Mouse (Mus musculus) gastrocnemius, postnatal 36 days (tissue): Measurements from ENCODE around the gene Tchhl1. TPM values are rescaled to one million over a fixed set of nuclear protein-coding genes. Genes with fewer than 3 reads are reported as not detected.
A peak's percentile ranks its signal among the peaks of the same experiment; 100 is the strongest.
"Not testable (repeated sequence)": the region's sequence is repeated elsewhere in the genome, so short reads cannot be mapped to it uniquely, and the experiment has no call there.

Experiments
- DNase-seq, 2 experiments: peaks; one replicate each; pipeline ENCODE4 v3.0.0; 2022
- intact Hi-C: fragments of 180-260 bp; cut with DNase I; formaldehyde crosslinking; loops from one replicate; pipeline ENCODE4 v1.15.1; 2025
- long read RNA-seq, 2 experiments: library from polyadenylated mRNA; stranded (forward); transcript quantifications; one replicate each; pipeline ENCODE4 v2.0.0; 2021
- total RNA-seq, 2 experiments: library from RNA; stranded (reverse); gene quantifications; 2 replicates each; pipeline ENCODE4 v1.2.3; 2021

Tchhl1 gene
- total RNA-seq: not detected
- long read RNA-seq, experiment 1: 0 reads
- long read RNA-seq, experiment 2: 0 reads

- intact Hi-C loops: no loop called here
- DNase-seq: no peak
These were observed at the start of gene Tchhl1 for GRCm38 (mm10) chr3:93468561-93468960. Tchhl1 (plus strand) TSS chr3:93468754.

GRCm38 (mm10) chr3:93431673-93432072, 36.9 kb upstream of the Tchhl1 start:
- intact Hi-C loops: no loop called here
- no peak for DNase-seq

GRCm38 (mm10) chr3:93442030-93442429, 26.5 kb upstream of the Tchhl1 start, which contains the start of gene Tchh:
Tchh (plus strand) TSS chr3:93442330.
- intact Hi-C loops: no loop called here
- DNase-seq: no peak

GRCm38 (mm10) chr3:93443501-93444101, 25.0 kb upstream of the Tchhl1 start:
- intact Hi-C loops: no loop called here
- peak in 1 of 2 experiments; percentile 18 for DNase-seq

- intact Hi-C loops: no loop called here
- DNase-seq: peak; percentile 41 to 45
These were observed 24.0 kb upstream of the Tchhl1 start for GRCm38 (mm10) chr3:93444343-93445164.

- intact Hi-C loops: no loop called here
- DNase-seq: peak in 1 of 2 experiments; percentile 16
These were observed 23.3 kb upstream of the Tchhl1 start for GRCm38 (mm10) chr3:93445165-93445705.

- peak in 1 of 2 experiments; percentile 14 for DNase-seq
- intact Hi-C loops: no loop called here
These were observed 22.3 kb upstream of the Tchhl1 start for GRCm38 (mm10) chr3:93446128-93446755.

- peak in 1 of 2 experiments; percentile 17 for DNase-seq
- intact Hi-C loops: not testable (repeated sequence)
These were observed 21.8 kb upstream of the Tchhl1 start for GRCm38 (mm10) chr3:93446756-93447137.

- peak in 1 of 2 experiments; percentile 20 for DNase-seq
- intact Hi-C loops: no loop called here
These were observed 21.3 kb upstream of the Tchhl1 start for GRCm38 (mm10) chr3:93447138-93447841.

GRCm38 (mm10) chr3:93466556-93466955, 2.0 kb upstream of the Tchhl1 start:
- DNase-seq: no peak
- intact Hi-C loops: no loop called here

- no peak for DNase-seq
- intact Hi-C loops: no loop called here
These were observed 1.4 kb upstream of the Tchhl1 start for GRCm38 (mm10) chr3:93467130-93467529.

GRCm38 (mm10) chr3:93469629-93470028, 1.1 kb downstream of the Tchhl1 start:
- intact Hi-C loops: no loop called here
- DNase-seq: no peak

- intact Hi-C loops: no loop called here
- no peak for DNase-seq
These were observed 11.5 kb downstream of the Tchhl1 start for GRCm38 (mm10) chr3:93480053-93480452.

- intact Hi-C loops: no loop called here
- DNase-seq: no peak
These were observed 13.5 kb downstream of the Tchhl1 start for GRCm38 (mm10) chr3:93481982-93482616.

GRCm38 (mm10) chr3:93485611-93486010, 17.1 kb downstream of the Tchhl1 start:
- intact Hi-C loops: no loop called here

GRCm38 (mm10) chr3:93488541-93488940, 20.0 kb downstream of the Tchhl1 start:
- no peak for DNase-seq
- intact Hi-C loops: no loop called here

More at GRCm38 (mm10) chr3:93485611-93486010, 17.1 kb downstream of the Tchhl1 start:
- no peak for DNase-seq

GRCm38 (mm10) chr3:93492176-93492575, 23.6 kb downstream of the Tchhl1 start:
- no peak for DNase-seq
- intact Hi-C loops: no loop called here

- intact Hi-C loops: loop anchor here (1.0 kb wide), 1 partner anchor 132 kb away; no protein-coding TSS in a partner anchor
- DNase-seq: no peak
These were observed 25.4 kb downstream of the Tchhl1 start for GRCm38 (mm10) chr3:93493992-93494391.

GRCm38 (mm10) chr3:93494774-93495173, 26.2 kb downstream of the Tchhl1 start:
- DNase-seq: not testable (repeated sequence)
- intact Hi-C loops: loop anchor here (1.0 to 5.0 kb wide), 2 partner anchors 132 to 362 kb away; no protein-coding TSS in a partner anchor

- DNase-seq: no peak
- intact Hi-C loops: loop anchor here (5.0 kb wide), 1 partner anchor 365 kb away; no protein-coding TSS in a partner anchor
These were observed 28.6 kb downstream of the Tchhl1 start for GRCm38 (mm10) chr3:93497131-93497530.
